Mouse (Mus musculus): Measurements from ENCODE around the gene Mus81. TPM values are rescaled to one million over a fixed set of nuclear protein-coding genes. Genes with fewer than 3 reads are reported as not detected.

Mus81 gene
- polyA plus RNA-seq, 1 experiment: 41.5 TPM

DNA sequence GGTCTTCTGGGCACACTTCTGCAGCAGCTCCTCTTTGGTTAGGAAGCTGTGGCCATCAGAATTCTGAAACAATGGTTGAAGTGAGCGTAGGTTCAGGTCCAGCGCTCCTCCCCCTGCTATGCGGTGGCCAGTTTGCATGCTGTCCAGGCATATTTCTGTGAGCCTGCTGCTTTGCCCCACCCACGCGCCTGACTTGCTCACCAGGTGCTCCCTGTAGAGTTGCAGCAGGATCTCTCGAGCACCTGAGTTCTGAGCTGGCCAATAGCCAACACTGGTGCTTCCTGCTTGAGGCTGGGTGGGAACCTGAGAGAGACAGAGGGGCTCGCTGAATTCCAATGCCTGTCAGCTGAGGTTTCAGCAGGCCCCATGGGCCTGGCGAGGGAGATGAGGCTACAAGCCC is 1.9 kb downstream of the Mus81 start:
- 91% methylated on average over 8 of the region's 8 CpGs for WGBS
- H3K36me3 ChIP-seq (ENCODE audit: control insufficient read depth, insufficient read depth, low read length): peaks cover 24% of the 10 kb centered on the region
- no peak for DNase-seq (ENCODE audit: low read depth in 1 of 2, low spot score in 2 of 2)
- H3K4me3 ChIP-seq (ENCODE audit: extremely low read depth, insufficient read depth, insufficient read length): no peak overlapping the region
- no peaks in the 10 kb centered on the region for H3K27me3 ChIP-seq (ENCODE audit: control insufficient read depth, insufficient read depth, low read length)
- TF ChIP-seq CTCF (IDR thresholded peaks at IDR 0.05; ENCODE audit: extremely low read depth, insufficient read depth, insufficient read length, insufficient replicate concordance): no peak
- no peak for TF ChIP-seq POLR2A (IDR thresholded peaks at IDR 0.05; ENCODE audit: low read depth, low read length)
- peaks cover 8% of the 10 kb centered on the region; the same call in 1 of the 2 replicates for H3K4me1 ChIP-seq (ENCODE audit: control insufficient read depth, insufficient read depth, insufficient read length)
- H3K27ac ChIP-seq (ENCODE audit: insufficient read depth, low read length): no peak overlapping the region

- 96% methylated on average over 7 of the region's 7 CpGs for WGBS
These were observed 2.4 kb downstream of the Mus81 start for GRCm38 (mm10) chr19:5485821-5486220.

DNA sequence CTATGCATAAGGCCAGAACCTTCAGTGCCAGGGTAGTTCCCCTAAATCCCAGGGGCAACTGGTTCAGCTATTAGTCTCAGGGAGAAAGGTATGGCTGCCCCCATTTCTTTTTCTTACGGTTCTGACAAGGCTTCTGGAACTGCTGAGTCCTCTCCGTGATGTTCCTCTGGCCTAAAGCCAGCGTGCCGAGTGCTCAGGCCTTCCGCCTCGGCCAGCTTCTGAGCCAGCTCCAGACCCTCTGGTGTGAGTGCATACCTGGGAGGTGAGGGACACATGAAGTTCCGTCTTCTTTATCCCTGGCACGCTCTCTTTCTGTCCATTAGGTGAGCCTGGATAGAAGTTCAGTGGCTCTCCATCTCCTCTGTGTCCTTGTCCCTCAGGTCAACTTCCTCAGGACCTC is 2.8 kb downstream of the Mus81 start:
- peaks cover 24% of the 10 kb centered on the region for H3K36me3 ChIP-seq (ENCODE audit: control insufficient read depth, insufficient read depth, low read length)
- H3K4me1 ChIP-seq (ENCODE audit: control insufficient read depth, insufficient read depth, insufficient read length): peaks cover 8% of the 10 kb centered on the region; the same call in 1 of the 2 replicates
- WGBS: 93% methylated on average over 8 of the region's 8 CpGs
- H3K27ac ChIP-seq (ENCODE audit: insufficient read depth, low read length): no peak overlapping the region
- H3K27me3 ChIP-seq (ENCODE audit: control insufficient read depth, insufficient read depth, low read length): no peaks in the 10 kb centered on the region
- no peak for DNase-seq (ENCODE audit: low read depth in 1 of 2, low spot score in 2 of 2)
- TF ChIP-seq POLR2A (IDR thresholded peaks at IDR 0.05; ENCODE audit: low read depth, low read length) (no peak), CTCF (IDR thresholded peaks at IDR 0.05; ENCODE audit: extremely low read depth, insufficient read depth, insufficient read length, insufficient replicate concordance) (no peak)
- H3K4me3 ChIP-seq (ENCODE audit: extremely low read depth, insufficient read depth, insufficient read length): no peak overlapping the region

More at GRCm38 (mm10) chr19:5485821-5486220, 2.4 kb downstream of the Mus81 start:
- TF ChIP-seq CTCF (IDR thresholded peaks at IDR 0.05; ENCODE audit: extremely low read depth, insufficient read depth, insufficient read length, insufficient replicate concordance) (no peak), POLR2A (IDR thresholded peaks at IDR 0.05; ENCODE audit: low read depth, low read length) (no peak)
- DNase-seq (ENCODE audit: low read depth in 1 of 2, low spot score in 2 of 2): no peak
- H3K36me3 ChIP-seq (ENCODE audit: control insufficient read depth, insufficient read depth, low read length): peaks cover 24% of the 10 kb centered on the region
- H3K4me3 ChIP-seq (ENCODE audit: extremely low read depth, insufficient read depth, insufficient read length): no peak overlapping the region
- H3K27me3 ChIP-seq (ENCODE audit: control insufficient read depth, insufficient read depth, low read length): no peaks in the 10 kb centered on the region
- H3K4me1 ChIP-seq (ENCODE audit: control insufficient read depth, insufficient read depth, insufficient read length): peaks cover 8% of the 10 kb centered on the region; the same call in 1 of the 2 replicates
- H3K27ac ChIP-seq (ENCODE audit: insufficient read depth, low read length): no peak overlapping the region

- Histone ChIP-seq H3K4me1 (ENCODE audit: control insufficient read depth, insufficient read depth, insufficient read length) (peaks cover 8% of the 10 kb centered on the region; the same call in 1 of the 2 replicates), H3K27ac (ENCODE audit: insufficient read depth, low read length) (no peak overlapping the region), H3K27me3 (ENCODE audit: control insufficient read depth, insufficient read depth, low read length) (no peaks in the 10 kb centered on the region), H3K36me3 (ENCODE audit: control insufficient read depth, insufficient read depth, low read length) (peaks cover 24% of the 10 kb centered on the region), H3K4me3 (ENCODE audit: extremely low read depth, insufficient read depth, insufficient read length) (no peak overlapping the region)
- DNase-seq (ENCODE audit: low read depth in 1 of 2, low spot score in 2 of 2): no peak
- no peak for TF ChIP-seq POLR2A (IDR thresholded peaks at IDR 0.05; ENCODE audit: low read depth, low read length)
- no peak for TF ChIP-seq CTCF (IDR thresholded peaks at IDR 0.05; ENCODE audit: extremely low read depth, insufficient read depth, insufficient read length, insufficient replicate concordance)
- WGBS: 87% methylated on average over 5 of the region's 5 CpGs
These were observed 3.7 kb downstream of the Mus81 start for GRCm38 (mm10) chr19:5484496-5484895.

GRCm38 (mm10) chr19:5483386-5484359 is 4.5 kb downstream of the Mus81 start:
- H3K4me3 ChIP-seq (ENCODE audit: extremely low read depth, insufficient read depth, insufficient read length): no peak overlapping the region
- no peaks in the 10 kb centered on the region for H3K27me3 ChIP-seq (ENCODE audit: control insufficient read depth, insufficient read depth, low read length)
- TF ChIP-seq CTCF (IDR thresholded peaks at IDR 0.05; ENCODE audit: extremely low read depth, insufficient read depth, insufficient read length, insufficient replicate concordance): no peak
- no peak overlapping the region for H3K27ac ChIP-seq (ENCODE audit: insufficient read depth, low read length)
- no peak for DNase-seq (ENCODE audit: low read depth in 1 of 2, low spot score in 2 of 2)
- peaks cover 8% of the 10 kb centered on the region; the same call in 1 of the 2 replicates for H3K4me1 ChIP-seq (ENCODE audit: control insufficient read depth, insufficient read depth, insufficient read length)
- 93% methylated on average over 19 of the region's 19 CpGs for WGBS
- peaks cover 24% of the 10 kb centered on the region for H3K36me3 ChIP-seq (ENCODE audit: control insufficient read depth, insufficient read depth, low read length)

GRCm38 (mm10) chr19:5481398-5481797 is 6.8 kb downstream of the Mus81 start:
- Histone ChIP-seq H3K36me3 (ENCODE audit: control insufficient read depth, insufficient read depth, low read length) (peaks cover 24% of the 10 kb centered on the region), H3K4me3 (ENCODE audit: extremely low read depth, insufficient read depth, insufficient read length) (no peak overlapping the region), H3K4me1 (ENCODE audit: control insufficient read depth, insufficient read depth, insufficient read length) (no peaks in the 10 kb centered on the region), H3K27me3 (ENCODE audit: control insufficient read depth, insufficient read depth, low read length) (no peaks in the 10 kb centered on the region), H3K27ac (ENCODE audit: insufficient read depth, low read length) (no peak overlapping the region)
- TF ChIP-seq CTCF (IDR thresholded peaks at IDR 0.05; ENCODE audit: extremely low read depth, insufficient read depth, insufficient read length, insufficient replicate concordance) (no peak), POLR2A (IDR thresholded peaks at IDR 0.05; ENCODE audit: low read depth, low read length) (no peak)
- 89% methylated on average over 10 of the region's 10 CpGs for WGBS
- no peak for DNase-seq (ENCODE audit: low read depth in 1 of 2, low spot score in 2 of 2)

DNA sequence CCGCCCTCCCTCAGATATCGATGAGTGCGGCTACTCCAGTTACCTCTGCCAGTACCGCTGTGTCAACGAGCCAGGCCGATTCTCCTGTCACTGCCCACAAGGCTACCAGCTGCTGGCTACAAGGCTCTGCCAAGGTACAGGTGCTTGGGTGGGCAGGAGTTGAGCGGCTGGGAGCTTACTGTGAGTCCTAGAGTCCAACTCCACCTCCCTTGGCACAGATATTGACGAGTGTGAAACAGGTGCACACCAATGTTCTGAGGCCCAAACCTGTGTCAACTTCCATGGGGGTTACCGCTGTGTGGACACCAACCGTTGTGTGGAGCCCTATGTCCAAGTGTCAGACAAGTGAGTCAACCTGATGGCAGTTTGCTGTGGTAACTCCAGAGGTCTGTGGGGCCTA is 8.2 kb downstream of the Mus81 start:
- peaks cover 4% of the 10 kb centered on the region; the same call in 1 of the 2 replicates for H3K27me3 ChIP-seq (ENCODE audit: control insufficient read depth, insufficient read depth, low read length)
- H3K27ac ChIP-seq (ENCODE audit: insufficient read depth, low read length): no peak overlapping the region
- no peak overlapping the region for H3K4me3 ChIP-seq (ENCODE audit: extremely low read depth, insufficient read depth, insufficient read length)
- peaks cover 17% of the 10 kb centered on the region for H3K36me3 ChIP-seq (ENCODE audit: control insufficient read depth, insufficient read depth, low read length)
- no peak for DNase-seq (ENCODE audit: low read depth in 1 of 2, low spot score in 2 of 2)
- TF ChIP-seq POLR2A (IDR thresholded peaks at IDR 0.05; ENCODE audit: low read depth, low read length) (no peak), CTCF (IDR thresholded peaks at IDR 0.05; ENCODE audit: extremely low read depth, insufficient read depth, insufficient read length, insufficient replicate concordance) (no peak)
- no peaks in the 10 kb centered on the region; the same call in 1 of the 2 replicates for H3K4me1 ChIP-seq (ENCODE audit: control insufficient read depth, insufficient read depth, insufficient read length)
- 87% methylated on average over 10 of the region's 10 CpGs for WGBS
